Mouse (Mus musculus): ENCODE measurements around the gene P2rx7.
A peak's percentile ranks its signal among the peaks of the same experiment; 100 is the strongest.

The P2rx7 gene

DNA sequence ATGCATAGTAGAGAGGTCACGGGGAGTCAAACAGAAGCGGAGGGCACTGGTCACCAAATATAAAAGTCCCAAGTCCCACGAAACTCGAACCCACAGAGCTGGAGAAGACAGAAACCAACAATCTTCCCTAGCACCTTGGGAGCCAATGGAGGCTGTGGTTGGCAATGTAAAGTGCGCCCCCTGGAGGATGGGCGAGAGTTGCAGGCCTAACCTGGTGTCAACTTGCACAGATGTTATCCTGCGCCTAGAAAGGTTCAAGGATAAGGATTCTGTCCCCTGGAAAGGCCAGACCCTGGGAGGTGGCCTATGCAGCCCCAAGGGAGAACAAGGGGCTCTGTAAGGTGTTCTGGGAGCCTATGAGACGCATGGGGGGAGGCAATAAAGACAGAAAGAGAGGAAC is 87.6 kb downstream of the P2rx7 start:
- DNase-seq (ENCODE audit: low read depth, low spot score), result peak; percentile 87

GRCm38 (mm10) chr5:122731991-122732673 is 88.4 kb downstream of the P2rx7 start:
- DNase-seq (ENCODE audit: low read depth, low spot score), result peak; percentile 64

DNA sequence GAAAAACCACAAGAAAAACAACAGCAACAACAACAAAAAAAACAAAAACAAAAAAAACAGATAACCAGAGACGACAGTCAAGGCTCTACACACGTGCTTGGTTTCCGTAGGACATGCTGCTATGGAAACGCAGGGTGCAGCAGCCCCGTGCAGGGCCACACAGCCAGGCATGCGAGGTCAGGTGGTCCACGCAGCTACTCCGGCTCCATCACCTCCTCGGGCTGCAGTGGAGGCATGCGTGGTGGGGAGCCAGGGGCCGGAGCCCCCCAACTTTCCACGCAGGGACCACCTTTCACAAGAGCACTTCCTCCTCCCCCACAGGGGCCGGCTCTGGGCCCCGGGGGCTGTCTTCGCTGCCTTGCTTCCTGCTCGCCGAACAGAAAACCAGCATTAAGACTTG is 90.2 kb downstream of the P2rx7 start:
- peak; percentile 62 for DNase-seq (ENCODE audit: low read depth, low spot score)

GRCm38 (mm10) chr5:122735853-122736252 is 92.1 kb downstream of the P2rx7 start:
- no peak for DNase-seq (ENCODE audit: low read depth, low spot score)

- DNase-seq (ENCODE audit: low read depth, low spot score), result no peak
Observed at GRCm38 (mm10) chr5:122736761-122737160, 93.0 kb downstream of the P2rx7 start.

Data from CD4-positive, CD25-positive, alpha-beta regulatory T cell, adult 2 months (primary cell).